Mouse (Mus musculus) E14TG2a.4 (cell line): ENCODE measurements around the gene Gpc5.

Experiments used
- CTCF ChIP-seq: conservative IDR thresholded peaks from 2 replicates; pipeline ENCODE4 v1.5.1; 2014; ENCODE audit warnings: low read length
- NANOG ChIP-seq: IDR thresholded peaks from 2 replicates; pipeline ENCODE4 v1.6.1; 2014; ENCODE audit warnings: borderline replicate concordance, low read length, mixed read lengths
- POU5F1 ChIP-seq: IDR thresholded peaks from 2 replicates; pipeline ENCODE4 v1.6.1; 2014; ENCODE audit warnings: low read length, borderline replicate concordance

- TF ChIP-seq CTCF (no peak), NANOG (no peak), POU5F1 (no peak)
Observed at GRCm38 (mm10) chr14:115436617-115437016, 344.6 kb downstream of the Gpc5 start.
